Mouse (Mus musculus) midbrain, embryonic 11.5 days (tissue): ENCODE data around the gene Sapcd1. TPM values are rescaled to one million over a fixed set of nuclear protein-coding genes. Genes with fewer than 3 reads are reported as not detected.

Experiments used
- ATAC-seq: fragments of 200-750 bp; cut with Nextera tagmentation; 2 replicates; pipeline ENCODE4 v1.8.0; 2017; ENCODE audit warnings: moderate TSS enrichment, moderate library complexity; ENCODE audit not compliant: low FRiP score
- DNase-seq: peaks from one replicate; pipeline ENCODE4 v3.0.0; 2015; ENCODE audit warnings: low spot score; ENCODE audit errors: missing footprints
- H3K27ac ChIP-seq: fragments of 300-500 bp; sonication (generic); 2 replicates; pipeline ENCODE4 v1.5.1; 2014; ENCODE audit warnings: low read depth, low read length
- H3K27me3 ChIP-seq: fragments of 300-500 bp; sonication (generic); 2 replicates; pipeline ENCODE4 v1.6.1; 2014; ENCODE audit warnings: mild to moderate bottlenecking, low read length, moderate library complexity, mixed read lengths; ENCODE audit not compliant: control insufficient read depth, insufficient read depth
- H3K36me3 ChIP-seq: fragments of 300-500 bp; sonication (generic); 2 replicates; pipeline ENCODE4 v1.6.1; 2014; ENCODE audit warnings: mild to moderate bottlenecking, low read length, moderate library complexity, mixed read lengths; ENCODE audit not compliant: control insufficient read depth, insufficient read depth
- H3K4me1 ChIP-seq: fragments of 300-500 bp; sonication (generic); 2 replicates; pipeline ENCODE4 v1.6.1; 2014; ENCODE audit warnings: low read length; ENCODE audit not compliant: control insufficient read depth, insufficient read depth
- H3K4me2 ChIP-seq: fragments of 300-500 bp; sonication (generic); 2 replicates; pipeline ENCODE4 v1.6.1; 2014; ENCODE audit warnings: mild to moderate bottlenecking, moderate library complexity
- H3K4me3 ChIP-seq: fragments of 300-500 bp; sonication (generic); 2 replicates; pipeline ENCODE4 v1.5.1; 2014; ENCODE audit warnings: low read depth, low read length
- H3K9ac ChIP-seq: fragments of 300-500 bp; sonication (generic); 2 replicates; pipeline ENCODE4 v1.6.1; 2014; ENCODE audit warnings: low read length
- H3K9me3 ChIP-seq: fragments of 300-500 bp; sonication (generic); 2 replicates; pipeline ENCODE4 v1.6.1; 2016; ENCODE audit warnings: low read length; ENCODE audit not compliant: control insufficient read depth
- WGBS: fragments of 180-500 bp; shearing (Covaris S2); extraction: QIAGEN DNeasy Blood & Tissue Kit; methylation state at CpG from one replicate; pipeline ENCODE4 v1.1.7; 2014; 5-methylcytosine and 5-hydroxymethylcytosine counted together
- polyA plus RNA-seq: library from polyadenylated mRNA; unstranded; fragments of >200 nt; fragmentation: Nextera tagmentation; extraction: Ambion mirVana; gene quantifications from 2 replicates; pipeline ENCODE4 v1.2.1, GENCODE M21; 2014

Gene Sapcd1
- polyA plus RNA-seq, 1 experiment from 2014 or later = 7.3 TPM

DNA sequence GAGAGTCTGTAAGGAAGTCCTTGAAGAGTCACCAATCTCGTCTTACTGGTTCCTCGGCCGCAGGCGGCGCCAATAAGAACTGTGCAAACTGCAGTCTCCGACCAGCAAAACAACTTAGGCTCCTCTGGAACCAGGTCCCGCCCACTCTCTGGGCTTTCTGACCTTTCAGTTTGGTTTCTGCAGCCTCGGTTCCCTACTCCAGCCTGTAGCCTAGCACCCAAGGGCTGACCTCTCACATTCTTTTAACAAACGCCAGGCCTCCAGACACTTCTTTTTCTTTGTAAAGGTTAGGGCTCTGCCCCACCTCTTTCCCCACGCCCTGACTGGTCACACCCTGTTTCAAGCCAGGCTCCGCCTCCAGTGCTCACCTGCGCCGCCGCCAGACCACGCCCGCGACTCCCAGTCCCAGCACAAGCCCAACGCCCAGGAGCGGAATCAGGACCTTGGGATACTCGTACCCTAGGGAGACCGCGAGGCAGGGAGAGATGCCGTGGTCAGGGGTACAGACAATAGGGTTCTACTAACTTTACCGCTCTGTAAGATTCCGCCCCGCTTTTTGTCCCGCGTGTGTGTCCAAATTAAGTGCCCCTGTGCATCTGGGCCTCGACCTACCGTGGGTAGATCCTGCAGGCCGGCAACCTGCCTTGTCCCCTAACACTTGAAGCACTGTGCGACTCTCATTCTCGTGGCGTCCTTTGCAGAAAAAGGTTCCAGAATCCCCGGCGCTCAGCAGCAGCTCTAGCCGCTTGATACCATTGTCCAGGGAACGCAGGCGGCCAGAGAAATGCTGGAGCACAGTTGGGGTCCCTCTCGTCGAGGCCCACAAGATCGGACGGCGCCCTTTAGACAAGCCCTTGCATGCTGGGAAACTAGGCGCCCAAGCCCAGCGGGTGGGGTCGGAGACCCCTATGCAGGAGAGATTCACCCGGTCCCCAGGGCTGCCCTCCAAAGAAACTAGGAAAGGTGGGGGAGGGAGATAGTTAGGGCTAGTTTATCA, 37.4 kb upstream of the Sapcd1 start, which contains the start of gene Ly6g6c:
Ly6g6c (plus strand) TSS at position 438 of the 997 bp plus-strand sequence.
- ATAC-seq = peak; percentile 22; the same call in 1 of the 2 replicates
- H3K27me3 ChIP-seq = peaks cover 11% of the 10 kb centered on the region

DNA sequence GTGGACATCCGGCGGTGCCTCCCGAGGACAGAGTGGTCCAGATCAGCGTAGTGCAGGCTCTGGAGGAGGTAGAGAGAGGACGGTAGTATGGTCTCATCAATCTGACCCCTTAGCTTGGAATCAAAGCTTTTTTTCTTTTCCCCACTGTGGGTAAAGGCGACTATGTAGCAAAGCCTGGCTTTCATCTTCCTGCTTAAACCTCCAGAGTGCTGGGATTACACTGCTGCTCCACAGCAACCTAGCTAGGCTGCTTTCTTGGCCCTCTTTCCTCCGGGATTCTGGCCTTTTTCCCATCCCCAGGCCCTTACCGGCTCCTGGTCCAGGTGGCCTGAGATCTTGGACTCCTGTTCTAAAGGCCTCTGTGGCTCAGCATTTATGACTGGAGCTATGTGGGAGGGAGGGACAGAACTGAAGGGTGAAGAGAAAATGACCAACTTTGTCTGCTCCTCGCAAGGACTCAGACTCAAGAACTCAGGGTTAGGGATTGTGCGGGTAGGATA, 36.6 kb upstream of the Sapcd1 start:
- peaks cover 8% of the 10 kb centered on the region; the same call in 1 of the 2 replicates for H3K36me3 ChIP-seq
- H3K27ac ChIP-seq = no peak overlapping the region
- peaks cover 11% of the 10 kb centered on the region for H3K27me3 ChIP-seq
- no peak overlapping the region; the same call in 1 of the 2 replicates for H3K4me2 ChIP-seq
- H3K9ac ChIP-seq = no peak overlapping the region
- ATAC-seq = no peak
- H3K4me3 ChIP-seq = no peak overlapping the region
- 31% methylated on average over 10 of the region's 10 CpGs for WGBS
- H3K4me1 ChIP-seq = peaks cover 25% of the 10 kb centered on the region
- no peaks in the 10 kb centered on the region for H3K9me3 ChIP-seq
- DNase-seq = peak; percentile 90

More for the DNA sequence above, 37.4 kb upstream of the Sapcd1 start, which contains the start of gene Ly6g6c:
- whole genome bisulfite sequencing = 1% methylated on average over 48 of the region's 48 CpGs
- peaks cover 20% of the 10 kb centered on the region for H3K4me1 ChIP-seq
- H3K4me2 ChIP-seq = peak within 1 kb of the TSS; percentile 40
- peak within 1 kb of the TSS; percentile 56 for H3K9ac ChIP-seq
- H3K4me3 ChIP-seq = peak within 1 kb of the TSS; percentile 7
- DNase-seq = peak; percentile 95
- peaks cover 8% of the 10 kb centered on the region; the same call in 1 of the 2 replicates for H3K36me3 ChIP-seq
- no peaks in the 10 kb centered on the region for H3K9me3 ChIP-seq
- H3K27ac ChIP-seq = no peak within 1 kb of the TSS

DNA sequence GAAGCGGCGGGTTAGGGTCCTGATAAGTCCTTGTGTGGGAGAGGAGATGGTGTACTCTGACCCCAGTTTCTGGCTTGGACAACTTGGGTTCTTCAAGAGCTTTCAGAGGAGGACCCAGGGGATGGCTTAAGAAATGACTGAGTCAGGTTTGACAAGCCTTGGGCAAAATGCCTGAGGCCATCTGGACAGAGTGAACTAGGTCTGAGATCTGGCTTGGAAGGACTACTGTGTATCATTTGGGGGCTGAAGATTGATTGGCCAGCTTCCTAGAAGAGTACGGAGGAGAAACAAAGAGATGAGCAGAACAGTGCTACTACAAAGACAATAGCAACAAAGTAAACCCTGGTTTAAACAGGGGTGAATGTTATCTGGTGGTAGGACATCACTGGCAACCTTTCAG, 35.6 kb upstream of the Sapcd1 start:
- no peak overlapping the region for H3K27ac ChIP-seq
- no peak overlapping the region for H3K4me3 ChIP-seq
- no peak overlapping the region for H3K9ac ChIP-seq
- ATAC-seq = no peak
- no peak overlapping the region for H3K4me2 ChIP-seq
- H3K27me3 ChIP-seq = peaks cover 11% of the 10 kb centered on the region
- H3K4me1 ChIP-seq = peaks cover 27% of the 10 kb centered on the region
- H3K36me3 ChIP-seq = peaks cover 8% of the 10 kb centered on the region; the same call in 1 of the 2 replicates
- 93% methylated on average over 3 of the region's 3 CpGs for WGBS
- DNase-seq = no peak
- no peaks in the 10 kb centered on the region for H3K9me3 ChIP-seq

DNA sequence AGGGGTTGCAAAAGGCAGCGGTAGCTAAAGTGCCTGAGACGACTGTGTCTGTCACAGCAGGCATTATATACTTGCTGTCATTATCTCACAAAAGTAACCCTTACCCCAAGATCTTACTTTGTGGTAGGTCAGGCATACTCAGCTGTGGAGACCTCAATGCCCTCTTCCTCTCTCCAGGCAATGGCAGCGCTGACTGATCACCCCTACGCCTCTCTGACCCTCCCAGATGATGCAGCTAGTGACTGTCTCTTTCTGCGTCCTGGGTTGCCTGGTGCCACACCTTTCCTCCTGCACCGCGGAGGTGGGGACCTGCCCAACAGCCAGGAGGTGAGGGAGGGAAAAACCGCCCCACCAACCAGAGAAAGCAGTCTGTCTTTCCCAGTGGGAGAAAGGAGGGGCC, 33.5 kb upstream of the Sapcd1 start:
- 85% methylated on average over 8 of the region's 8 CpGs for WGBS
- Histone ChIP-seq H3K9me3 (no peaks in the 10 kb centered on the region), H3K4me3 (no peak overlapping the region), H3K9ac (0 out of 2 replicates have a peak overlapping the region, but pooled peaks have one; percentile 13), H3K4me2 (no peak overlapping the region), H3K27ac (no peak overlapping the region), H3K27me3 (peaks cover 5% of the 10 kb centered on the region; the same call in 1 of the 2 replicates), H3K36me3 (peaks cover 11% of the 10 kb centered on the region; the same call in 1 of the 2 replicates), H3K4me1 (peaks cover 30% of the 10 kb centered on the region)
- no peak for ATAC-seq
- DNase-seq = no peak

DNA sequence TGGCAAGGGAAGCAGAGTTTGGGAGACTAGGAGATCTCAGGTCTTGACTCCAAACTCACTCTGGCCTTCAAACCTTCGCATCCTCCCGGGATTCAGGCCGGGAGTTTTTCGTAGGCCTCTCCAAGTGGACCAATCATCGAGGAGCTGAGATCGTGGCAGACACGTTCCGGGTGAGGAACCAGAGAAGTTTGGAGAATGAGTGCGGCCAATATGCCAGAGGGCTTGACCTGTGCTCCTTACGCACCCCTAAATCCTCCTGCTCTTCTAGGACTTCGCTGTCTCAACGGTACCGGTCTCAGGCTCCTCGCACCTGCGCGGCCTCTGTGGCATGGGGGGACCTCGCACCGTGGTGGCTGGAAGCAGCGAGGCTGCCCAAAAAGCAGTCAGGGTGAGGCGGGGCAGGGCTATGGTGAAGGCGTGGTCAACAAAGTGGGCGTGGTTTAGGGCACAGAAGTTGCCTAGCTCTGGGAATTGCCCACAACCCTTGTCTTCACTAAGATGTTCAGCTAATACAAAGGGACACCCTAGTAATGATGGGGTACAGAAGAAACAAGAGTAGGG, 33.0 kb upstream of the Sapcd1 start:
- H3K27ac ChIP-seq = no peak overlapping the region
- H3K4me2 ChIP-seq = peak overlapping the region; percentile 77
- ATAC-seq (no peak), DNase-seq (no peak)
- H3K9ac ChIP-seq = peak overlapping the region; percentile 98; the same call in 1 of the 2 replicates
- H3K4me3 ChIP-seq = peak overlapping the region; percentile 84
- 60% methylated on average over 22 of the region's 22 CpGs for WGBS
- peaks cover 29% of the 10 kb centered on the region for H3K4me1 ChIP-seq
- H3K27me3 ChIP-seq = peaks cover 4% of the 10 kb centered on the region; the same call in 1 of the 2 replicates
- H3K36me3 ChIP-seq = peaks cover 13% of the 10 kb centered on the region
- H3K9me3 ChIP-seq = no peaks in the 10 kb centered on the region

DNA sequence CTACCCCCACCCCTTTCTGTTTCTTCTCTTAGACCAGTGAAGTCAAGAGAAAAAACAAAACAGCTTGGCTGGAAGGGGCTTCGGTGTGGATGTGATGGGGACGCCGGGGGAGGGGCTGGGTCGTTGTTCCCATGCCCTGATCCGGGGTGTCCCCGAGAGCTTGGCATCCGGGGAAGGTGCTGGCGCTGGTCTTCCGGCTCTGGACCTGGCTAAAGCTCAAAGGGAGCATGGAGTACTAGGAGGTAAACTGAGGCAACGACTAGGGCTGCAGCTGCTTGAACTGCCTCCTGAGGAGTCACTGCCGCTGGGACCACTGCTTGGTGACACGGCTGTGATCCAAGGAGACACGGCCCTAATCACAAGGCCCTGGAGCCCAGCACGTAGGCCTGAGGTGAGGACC, 32.3 kb upstream of the Sapcd1 start:
- DNase-seq = no peak
- peaks cover 22% of the 10 kb centered on the region for H3K4me1 ChIP-seq
- no peaks in the 10 kb centered on the region for H3K27me3 ChIP-seq
- H3K4me3 ChIP-seq = peak overlapping the region; percentile 84
- 22% methylated on average over 14 of the region's 14 CpGs for WGBS
- H3K9ac ChIP-seq = peak overlapping the region; percentile 98
- peak overlapping the region; percentile 77 for H3K4me2 ChIP-seq
- H3K36me3 ChIP-seq = peaks cover 16% of the 10 kb centered on the region
- no peak overlapping the region for H3K27ac ChIP-seq
- H3K9me3 ChIP-seq = no peaks in the 10 kb centered on the region
- ATAC-seq = peak; percentile 10; the same call in 1 of the 2 replicates

DNA sequence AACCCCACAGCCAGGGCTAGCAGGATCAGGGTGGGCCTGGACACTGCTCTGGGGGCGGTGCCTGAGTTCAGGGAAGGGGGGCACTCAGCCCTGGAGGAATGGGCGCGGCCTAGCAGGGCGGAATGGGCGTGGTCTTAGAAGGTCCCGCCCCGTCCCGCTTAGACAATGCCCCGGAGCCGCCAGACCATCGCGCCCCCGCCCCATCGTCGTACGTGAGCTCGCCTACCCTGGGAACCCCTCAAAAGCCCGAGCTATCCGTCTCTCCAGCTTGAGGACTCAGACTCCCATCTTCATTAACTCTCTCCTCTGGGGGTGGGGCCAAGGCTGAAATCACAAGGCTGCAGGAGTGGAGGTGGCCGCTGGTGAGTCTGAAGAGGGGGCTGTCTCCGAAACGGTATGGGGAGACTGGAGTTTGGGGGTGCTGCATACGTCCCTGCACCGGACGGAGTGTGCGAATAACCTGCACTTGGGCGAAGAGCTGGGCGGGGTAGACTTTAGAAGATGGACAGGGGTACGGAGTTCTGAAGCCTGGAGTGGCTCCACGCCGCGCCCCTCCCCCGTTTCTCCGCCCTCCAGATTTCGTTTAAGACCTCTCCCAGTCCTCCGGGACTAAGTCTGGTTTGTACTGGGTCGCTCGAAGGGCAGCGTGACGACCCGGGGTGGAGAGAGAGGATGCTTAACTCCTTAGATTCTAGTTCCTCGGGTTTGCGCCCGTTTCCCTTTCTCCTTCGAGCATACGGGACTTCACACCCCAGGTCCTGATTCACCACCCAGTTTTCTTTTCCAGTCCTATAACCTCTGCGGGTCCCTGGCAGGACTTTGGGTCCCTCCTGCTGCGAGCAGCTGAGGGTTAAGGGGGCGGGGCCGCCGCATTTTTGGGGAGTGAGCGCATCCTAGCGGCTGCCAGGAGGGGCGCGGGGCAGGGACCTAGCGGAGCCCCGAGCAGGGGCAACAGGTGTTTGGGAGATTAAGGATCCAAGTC, 31.4 kb upstream of the Sapcd1 start, which contains the start of gene Ddah2:
Ddah2 (plus strand) TSS at position 125 of the 982 bp plus-strand sequence.
- Histone ChIP-seq H3K4me3 (peak within 1 kb of the TSS; percentile 84), H3K27me3 (no peaks in the 10 kb centered on the region), H3K9me3 (no peaks in the 10 kb centered on the region), H3K4me1 (peaks cover 16% of the 10 kb centered on the region), H3K36me3 (peaks cover 18% of the 10 kb centered on the region), H3K27ac (peak within 1 kb of the TSS; percentile 95), H3K4me2 (peak within 1 kb of the TSS; percentile 77), H3K9ac (peak within 1 kb of the TSS; percentile 98)
- WGBS = under 1% methylated on average over 57 of the region's 57 CpGs
- peak; percentile 99 for DNase-seq
- ATAC-seq = peak; percentile 96

DNA sequence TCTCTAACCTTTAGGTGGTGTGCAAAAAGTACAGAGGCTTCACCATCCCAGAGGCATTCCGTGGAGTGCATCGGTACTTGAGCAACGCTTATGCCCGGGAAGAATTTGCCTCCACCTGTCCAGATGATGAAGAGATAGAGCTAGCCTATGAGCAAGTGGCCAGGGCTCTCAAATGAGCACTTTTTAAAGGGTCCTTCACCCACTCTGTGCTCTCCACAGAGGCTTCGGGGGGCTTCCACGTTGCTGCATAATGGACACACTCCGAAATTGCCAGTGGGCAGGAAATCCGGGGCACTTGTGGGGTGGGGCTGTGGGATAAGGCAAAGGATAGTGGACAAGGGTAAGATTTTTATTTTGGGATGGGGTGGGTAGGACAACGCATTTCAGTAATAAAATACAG, 30.5 kb upstream of the Sapcd1 start:
- H3K9me3 ChIP-seq = no peaks in the 10 kb centered on the region
- no peak overlapping the region; the same call in 1 of the 2 replicates for H3K4me3 ChIP-seq
- 73% methylated on average over 9 of the region's 9 CpGs for WGBS
- peak overlapping the region; percentile 95 for H3K27ac ChIP-seq
- no peaks in the 10 kb centered on the region for H3K27me3 ChIP-seq
- DNase-seq = no peak
- H3K36me3 ChIP-seq = peaks cover 24% of the 10 kb centered on the region
- H3K4me2 ChIP-seq = no peak overlapping the region; the same call in 1 of the 2 replicates
- peak overlapping the region; percentile 98 for H3K9ac ChIP-seq
- peak; percentile 5; the same call in 1 of the 2 replicates for ATAC-seq
- H3K4me1 ChIP-seq = peaks cover 16% of the 10 kb centered on the region
